Mouse (Mus musculus) myocyte (in vitro differentiated cells): Measurements from ENCODE around the gene Osm.

Experiments
- POLR2A ChIP-seq: IDR thresholded peaks from one replicate; pipeline ENCODE4 v1.6.1; 2011; ENCODE audit warnings: low read depth, mild to moderate bottlenecking, control low read depth, moderate library complexity; ENCODE audit not compliant: insufficient read length
- POLR2AphosphoS2 ChIP-seq: IDR thresholded peaks from one replicate; pipeline ENCODE4 v1.6.1; 2011; ENCODE audit warnings: low read depth, control low read depth; ENCODE audit not compliant: insufficient read length

GRCm38 (mm10) chr11:4215061-4215460 is 21.2 kb upstream of the Osm start:
- TF ChIP-seq POLR2AphosphoS2 = no peak
- no peak for TF ChIP-seq POLR2A
